Mouse (Mus musculus): Measurements from ENCODE around the gene Fggy. TPM values are rescaled to one million over a fixed set of nuclear protein-coding genes. Genes with fewer than 3 reads are reported as not detected.

Gene Fggy
- total RNA-seq, 1 experiment from 2014 or later = 14.5 TPM

DNA sequence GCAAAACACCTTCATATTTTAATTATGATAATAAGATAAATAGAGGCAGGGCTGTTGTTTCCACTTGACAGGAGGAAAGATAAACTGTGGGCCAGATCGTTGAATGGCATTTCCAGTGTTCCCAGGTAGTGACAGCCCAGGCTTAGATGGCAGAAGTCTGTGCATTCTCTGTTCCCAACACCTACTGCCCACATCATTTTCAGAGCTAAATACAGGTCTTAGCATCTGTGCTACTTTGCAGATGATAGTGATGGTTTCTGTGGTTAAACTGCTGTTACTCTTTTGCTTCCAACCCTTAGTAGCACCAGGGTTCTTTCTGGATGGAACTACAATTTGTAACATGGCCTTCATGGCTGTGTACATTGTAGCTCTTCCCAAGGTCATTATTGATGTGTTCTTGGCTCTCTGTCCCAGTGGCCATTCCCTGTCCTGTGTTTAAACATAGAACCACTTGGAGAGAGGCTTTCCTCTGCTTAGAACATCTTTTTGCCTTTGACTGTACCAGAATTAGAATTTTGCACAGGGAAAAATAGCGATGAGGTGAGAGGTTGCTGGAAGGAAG is 31.5 kb downstream of the Fggy start:
- no peak for ATAC-seq (replicated peaks; ENCODE audit: low read depth, poor library complexity, severe bottlenecking)

DNA sequence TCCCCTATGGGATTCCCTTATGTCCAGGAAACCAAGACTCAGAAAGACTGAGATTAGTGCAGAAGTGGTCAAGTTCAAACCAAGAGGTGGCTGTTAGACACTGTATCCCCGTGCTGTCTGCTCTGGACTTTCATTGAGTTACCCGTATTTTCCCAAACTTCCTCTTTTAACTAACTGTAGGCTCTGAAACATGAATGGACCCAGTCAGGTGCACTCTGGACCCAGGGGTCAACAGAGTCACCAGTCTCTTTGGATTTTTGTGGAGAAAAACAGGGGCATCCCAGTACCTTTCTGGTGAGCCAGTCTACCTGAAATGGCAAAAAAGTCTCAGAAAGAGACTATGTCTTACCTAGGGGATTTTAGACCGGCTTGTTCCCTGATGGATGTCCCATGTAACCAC is 33.6 kb downstream of the Fggy start:
- ATAC-seq (replicated peaks; ENCODE audit: low read depth, poor library complexity, severe bottlenecking) = no peak

GRCm38 (mm10) chr4:95597208-95597607 is 39.9 kb downstream of the Fggy start:
- ATAC-seq (replicated peaks; ENCODE audit: low read depth, poor library complexity, severe bottlenecking) = no peak

GRCm38 (mm10) chr4:95601776-95602175 is 44.5 kb downstream of the Fggy start:
- ATAC-seq (replicated peaks; ENCODE audit: low read depth, poor library complexity, severe bottlenecking) = no peak

DNA sequence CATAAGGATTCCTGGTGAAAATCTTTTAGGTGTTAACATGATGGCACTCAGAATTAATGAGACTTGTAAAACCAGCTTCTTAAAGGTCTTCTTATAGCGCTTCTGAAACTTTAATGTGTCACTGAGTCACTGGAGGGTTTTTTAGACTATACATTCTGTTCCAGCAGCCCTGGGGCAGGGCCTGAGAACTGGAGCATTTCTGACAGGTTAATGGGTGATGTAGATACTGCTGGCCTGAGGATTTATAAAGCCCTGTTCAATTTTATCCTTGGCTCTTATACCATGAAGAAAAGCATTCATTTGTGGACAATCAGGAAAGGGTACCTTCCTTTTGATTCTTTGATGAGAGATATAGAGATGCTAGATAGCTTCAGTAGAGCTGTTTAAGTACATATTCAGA is 45.9 kb downstream of the Fggy start:
- ATAC-seq (replicated peaks; ENCODE audit: low read depth, poor library complexity, severe bottlenecking) = no peak

DNA sequence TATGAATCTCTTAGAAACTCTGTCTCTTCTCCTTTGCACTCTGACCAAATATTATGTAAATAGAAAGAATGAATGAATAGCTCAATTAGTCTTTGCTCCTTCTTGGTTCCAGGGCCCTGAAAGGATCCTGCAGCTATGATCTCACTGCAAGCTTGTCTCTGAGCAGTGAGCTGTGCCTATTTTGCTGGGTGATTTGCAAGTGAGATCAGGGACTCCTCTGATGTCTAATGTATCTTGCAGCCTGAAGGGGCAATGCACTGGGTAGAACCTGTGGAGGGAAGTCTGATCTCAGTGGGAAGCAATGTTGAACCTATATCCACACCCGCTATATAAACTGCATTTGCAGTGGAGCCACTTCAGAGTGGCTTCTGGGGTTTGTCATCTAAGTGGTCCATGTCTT is 53.4 kb downstream of the Fggy start:
- ATAC-seq (replicated peaks; ENCODE audit: low read depth, poor library complexity, severe bottlenecking) = no peak

DNA sequence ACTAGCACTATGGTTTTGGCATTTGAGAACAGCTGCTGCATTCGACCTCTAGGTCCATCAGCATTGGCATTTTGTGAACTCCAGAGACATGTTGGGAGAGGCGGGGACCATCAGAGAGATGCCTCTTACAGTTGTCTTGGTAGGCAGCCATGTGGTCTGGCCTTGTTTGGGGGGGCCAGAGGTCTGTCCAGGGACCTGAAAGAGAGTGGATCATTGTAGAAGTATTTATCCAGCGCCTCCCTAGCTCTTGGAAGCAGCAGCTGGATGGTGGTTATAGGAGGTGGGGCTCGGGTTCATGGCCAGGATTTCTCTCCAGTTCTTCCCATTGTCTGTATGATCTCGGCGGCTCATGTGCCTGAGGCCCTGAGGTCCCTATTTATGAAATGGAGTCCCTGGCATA is 54.1 kb downstream of the Fggy start:
- ATAC-seq (replicated peaks; ENCODE audit: low read depth, poor library complexity, severe bottlenecking) = no peak

GRCm38 (mm10) chr4:95621046-95621445 is 63.7 kb downstream of the Fggy start:
- no peak for ATAC-seq (replicated peaks; ENCODE audit: low read depth, poor library complexity, severe bottlenecking)

GRCm38 (mm10) chr4:95624696-95625095 is 67.4 kb downstream of the Fggy start:
- ATAC-seq (replicated peaks; ENCODE audit: low read depth, poor library complexity, severe bottlenecking) = no peak

GRCm38 (mm10) chr4:95625651-95626050 is 68.3 kb downstream of the Fggy start:
- no peak for ATAC-seq (replicated peaks; ENCODE audit: low read depth, poor library complexity, severe bottlenecking)

DNA sequence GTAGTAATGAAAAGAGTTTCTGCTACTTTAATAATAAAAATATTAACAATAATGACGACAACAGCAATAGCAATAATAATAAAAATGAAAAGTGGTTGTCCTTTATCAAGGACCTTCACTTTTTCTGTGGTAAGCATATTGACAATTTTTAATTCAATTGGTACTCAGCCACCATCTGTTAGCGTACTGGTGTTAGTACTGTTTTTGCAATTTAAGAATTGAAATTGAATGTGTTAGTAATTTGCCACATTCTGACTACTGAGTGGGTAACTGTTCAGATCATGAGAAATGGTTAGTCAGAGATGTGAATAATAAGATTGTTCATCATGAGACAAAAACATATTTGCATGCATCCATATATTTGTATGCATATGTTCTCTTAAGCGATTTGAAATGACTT is 68.9 kb downstream of the Fggy start:
- no peak for ATAC-seq (replicated peaks; ENCODE audit: low read depth, poor library complexity, severe bottlenecking)

DNA sequence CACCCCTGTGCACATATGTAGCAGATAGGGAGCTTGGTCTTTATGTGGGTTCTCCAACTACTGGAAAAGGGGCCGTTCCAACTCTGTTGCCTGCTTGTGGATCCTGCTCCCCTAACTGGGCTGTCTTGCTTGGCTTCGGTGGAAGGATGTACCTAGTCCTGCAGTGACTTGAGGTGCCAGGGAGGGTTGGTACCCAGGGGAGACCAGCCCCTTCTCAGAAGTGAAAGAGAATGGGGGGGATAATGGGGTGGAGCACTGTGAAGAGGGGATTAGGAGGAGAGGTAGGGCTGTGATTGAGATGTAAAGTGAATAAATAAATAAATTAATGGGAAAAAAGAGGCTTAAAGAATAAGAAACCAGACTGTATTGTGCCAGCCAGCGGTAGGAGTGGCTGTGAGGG is 77.6 kb downstream of the Fggy start:
- no peak for ATAC-seq (replicated peaks; ENCODE audit: low read depth, poor library complexity, severe bottlenecking)

DNA sequence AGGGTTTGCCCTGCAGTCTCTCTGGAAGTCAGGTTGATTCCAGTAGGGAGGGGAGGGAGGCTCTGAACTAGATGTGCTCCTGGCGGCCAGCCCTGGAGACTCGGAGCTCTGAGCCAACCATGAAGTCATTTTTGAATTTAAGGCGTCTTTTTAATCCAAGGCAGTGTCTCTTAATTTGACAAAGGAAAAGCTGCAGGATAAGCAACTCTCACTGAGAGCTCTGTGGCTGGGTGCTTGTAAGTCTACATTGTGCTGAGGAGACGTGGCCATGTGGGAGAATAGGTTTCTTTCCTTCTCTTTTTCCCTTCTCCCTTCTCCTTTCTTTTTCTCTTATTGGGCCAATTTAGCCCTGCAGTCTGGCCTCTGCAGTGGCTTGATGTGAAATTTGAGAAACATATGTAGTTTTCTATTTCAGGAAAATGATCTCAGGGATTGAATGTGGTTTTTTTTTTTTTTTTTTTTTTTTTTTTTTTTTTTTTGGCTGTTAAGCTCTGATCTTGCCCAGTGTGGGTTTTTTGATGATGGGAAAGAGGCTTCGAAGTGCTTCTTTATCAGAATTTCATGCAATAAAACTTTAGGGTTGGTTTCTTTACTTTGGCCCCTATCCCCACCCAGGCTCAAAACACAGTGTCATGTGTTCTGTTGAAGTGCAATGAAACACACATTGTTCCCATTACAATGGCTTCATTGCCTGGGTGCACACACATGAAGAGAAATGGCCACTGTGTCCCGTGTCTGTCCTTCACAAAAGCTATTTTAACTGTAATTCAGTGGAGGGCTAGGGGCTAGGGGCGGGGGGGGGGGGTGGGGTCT is 79.8 kb downstream of the Fggy start:
- ATAC-seq (replicated peaks; ENCODE audit: low read depth, poor library complexity, severe bottlenecking) = no peak

DNA sequence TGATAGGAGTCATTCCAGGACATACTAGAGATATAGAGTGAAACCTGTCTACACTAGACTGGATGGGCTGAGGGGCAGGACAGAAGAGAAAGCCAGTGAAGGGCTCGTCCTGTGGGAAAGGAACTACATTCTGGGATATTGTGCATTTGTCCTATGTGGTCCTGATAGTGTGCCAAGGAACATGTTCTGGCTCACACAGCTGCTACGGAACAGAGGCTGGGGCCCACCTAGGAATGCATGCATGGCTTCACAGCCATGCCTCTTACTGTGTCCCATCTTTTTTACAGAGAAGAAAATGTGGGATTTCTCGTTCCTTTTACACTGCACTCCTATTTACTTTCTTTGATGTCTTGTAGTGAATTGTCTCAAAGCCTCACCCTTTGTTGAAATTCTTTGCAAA is 80.8 kb downstream of the Fggy start:
- no peak for ATAC-seq (replicated peaks; ENCODE audit: low read depth, poor library complexity, severe bottlenecking)

DNA sequence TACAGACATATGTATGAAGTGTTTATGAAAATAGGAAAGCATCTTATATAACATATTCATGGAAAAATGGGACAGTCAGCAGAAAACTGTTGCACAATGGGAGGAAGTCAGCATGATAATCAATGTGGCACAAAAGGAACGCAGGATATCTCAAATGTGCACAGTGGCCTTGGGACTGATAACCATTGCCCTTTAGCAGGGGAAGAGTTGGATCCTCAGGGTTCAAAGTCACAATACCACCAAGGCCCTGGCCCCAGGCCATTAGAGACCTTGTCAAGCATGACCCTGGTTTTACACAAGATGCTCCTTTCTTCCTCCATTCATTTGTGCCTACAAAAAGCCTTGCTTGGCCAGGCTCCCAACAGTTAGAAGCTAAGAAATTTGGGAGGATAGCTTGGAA is 83.5 kb downstream of the Fggy start:
- no peak for ATAC-seq (replicated peaks; ENCODE audit: low read depth, poor library complexity, severe bottlenecking)

DNA sequence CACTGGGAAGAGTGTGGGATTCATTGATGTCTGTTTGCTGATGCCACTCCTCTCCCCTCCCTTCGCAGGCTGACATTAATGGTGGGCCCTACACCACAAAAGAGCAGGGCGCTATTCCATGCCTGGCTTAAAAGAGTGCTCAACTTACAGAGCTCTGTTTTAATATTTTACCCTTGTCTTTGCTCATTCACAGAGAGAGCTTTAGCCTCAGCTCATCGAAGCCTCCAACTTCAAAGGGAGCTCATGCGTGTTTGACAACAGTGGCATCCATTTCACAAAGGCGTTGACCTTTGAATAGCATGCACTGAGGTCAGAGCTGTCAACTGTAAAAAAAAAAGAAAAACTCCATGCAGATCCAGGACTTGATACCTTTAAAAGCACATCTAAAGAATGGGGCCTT is 86.7 kb downstream of the Fggy start:
- no peak for ATAC-seq (replicated peaks; ENCODE audit: low read depth, poor library complexity, severe bottlenecking)

DNA sequence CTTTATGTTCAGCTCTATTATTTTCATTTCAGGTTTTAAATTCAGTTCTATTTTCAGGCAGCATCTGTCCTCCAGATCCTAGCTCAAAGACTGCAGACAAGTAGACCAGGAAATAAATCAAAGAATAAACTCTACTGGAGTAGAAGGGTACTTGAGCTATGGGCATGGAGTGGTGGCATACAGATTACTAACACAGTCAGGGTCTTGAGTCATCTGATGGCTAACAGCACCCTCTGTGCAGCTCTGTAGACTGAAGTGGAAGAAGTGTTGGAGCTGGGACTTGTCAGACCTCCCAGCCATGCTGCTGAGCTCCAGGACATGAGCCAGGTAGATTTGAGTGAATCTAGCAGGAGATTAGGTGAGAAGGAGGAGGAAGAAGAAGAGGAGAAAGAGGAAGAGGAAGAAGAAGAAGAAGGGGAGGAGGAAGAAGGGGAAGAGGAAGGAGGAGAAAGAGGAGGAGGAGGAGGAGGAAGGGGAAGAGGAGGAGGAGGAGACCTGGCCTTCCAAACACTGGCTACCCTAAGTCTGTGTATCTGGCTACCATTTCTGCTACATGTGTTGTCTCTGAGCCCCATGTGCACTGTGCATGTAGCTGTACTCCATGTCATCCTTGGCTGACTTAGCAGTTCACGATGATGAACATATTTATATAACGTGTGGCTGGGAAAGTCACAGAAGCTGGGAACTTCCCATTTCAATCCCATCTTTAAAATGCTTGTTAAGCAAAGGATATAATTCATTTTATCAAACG is 91.7 kb downstream of the Fggy start:
- no peak for ATAC-seq (replicated peaks; ENCODE audit: low read depth, poor library complexity, severe bottlenecking)

- ATAC-seq (replicated peaks; ENCODE audit: low read depth, poor library complexity, severe bottlenecking) = no peak
Measured at GRCm38 (mm10) chr4:95649552-95649905, 92.2 kb downstream of the Fggy start.

- no peak for ATAC-seq (replicated peaks; ENCODE audit: low read depth, poor library complexity, severe bottlenecking)
Measured at GRCm38 (mm10) chr4:95649980-95650379, 92.7 kb downstream of the Fggy start.

DNA sequence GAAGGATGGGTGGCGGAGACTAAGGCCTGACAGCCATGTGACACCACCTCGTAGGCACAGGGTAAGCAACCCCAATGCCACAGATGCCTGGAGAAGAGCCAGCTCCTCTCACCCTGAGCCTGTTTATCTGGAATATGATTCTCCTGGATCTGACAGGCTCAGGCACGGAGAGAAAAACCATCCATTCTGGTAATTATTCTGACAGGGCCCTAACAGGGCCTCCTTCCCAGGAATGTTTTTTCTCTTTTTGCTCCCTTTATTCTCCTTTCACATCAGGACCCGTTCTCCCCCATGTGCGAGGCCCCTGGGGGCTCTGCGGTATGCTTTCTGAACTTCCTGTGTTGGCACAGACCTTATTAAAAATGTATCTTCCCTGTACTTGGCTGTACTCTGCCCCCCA is 94.7 kb downstream of the Fggy start:
- ATAC-seq (replicated peaks; ENCODE audit: low read depth, poor library complexity, severe bottlenecking) = no peak

GRCm38 (mm10) chr4:95653296-95653912 is 96.1 kb downstream of the Fggy start:
- ATAC-seq (replicated peaks; ENCODE audit: low read depth, poor library complexity, severe bottlenecking) = no peak
